Mouse (Mus musculus) thymus, postnatal 10 days (tissue): ENCODE data around the gene Adam22.
"Not testable (repeated sequence)": the region's sequence is repeated elsewhere in the genome, so short reads cannot be mapped to it uniquely, and the experiment has no call there.

Experiments used
- DNase-seq, 2 experiments: peaks; one replicate each; pipeline ENCODE4 v3.0.0; 2021; ENCODE audit warnings: low spot score in 2 of 2

The Adam22 gene

DNA sequence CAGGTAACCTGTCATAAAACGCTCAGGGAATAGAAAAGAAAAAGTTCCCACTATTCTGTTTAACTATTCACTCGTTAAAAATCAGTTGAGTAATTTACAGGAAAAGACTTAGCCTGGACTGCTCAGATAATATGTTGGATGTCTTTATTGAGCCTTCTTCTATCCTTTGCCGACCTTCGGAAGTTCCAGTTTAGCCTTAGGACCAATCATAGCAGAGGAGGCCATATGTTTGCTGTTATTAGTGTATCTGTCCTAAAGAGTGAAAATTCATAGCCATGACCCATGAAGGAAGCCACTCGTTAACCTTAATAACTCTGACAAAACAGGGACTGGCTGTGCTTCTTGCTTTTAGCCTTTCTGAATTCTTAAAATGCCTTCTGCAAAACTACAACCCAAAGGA lies 41.3 kb downstream of the Adam22 start:
- DNase-seq, result no peak

DNA sequence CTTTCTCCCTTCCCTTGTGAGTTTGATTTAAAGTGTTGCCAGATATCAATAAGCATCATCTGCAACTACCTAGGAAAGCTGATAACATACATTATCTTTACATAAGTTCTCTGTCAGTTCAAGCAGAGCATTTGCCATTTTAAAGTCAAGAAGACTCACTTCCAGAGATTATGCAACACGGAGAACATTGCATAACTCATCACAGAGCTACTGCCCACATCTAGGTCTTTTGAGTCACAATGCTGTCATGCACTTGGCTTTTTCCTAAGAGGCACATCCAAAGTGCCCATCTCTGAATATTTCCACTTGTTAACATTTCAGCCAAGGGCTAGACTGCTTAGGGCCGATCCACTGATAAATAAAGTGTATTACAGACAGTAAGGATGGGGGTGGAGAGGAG lies 55.6 kb downstream of the Adam22 start:
- DNase-seq, result no peak

- DNase-seq, result no peak
These were observed 57.1 kb downstream of the Adam22 start for GRCm38 (mm10) chr5:8310907-8311306.

- no peak for DNase-seq
These were observed 70.1 kb downstream of the Adam22 start for GRCm38 (mm10) chr5:8297719-8298419.

DNA sequence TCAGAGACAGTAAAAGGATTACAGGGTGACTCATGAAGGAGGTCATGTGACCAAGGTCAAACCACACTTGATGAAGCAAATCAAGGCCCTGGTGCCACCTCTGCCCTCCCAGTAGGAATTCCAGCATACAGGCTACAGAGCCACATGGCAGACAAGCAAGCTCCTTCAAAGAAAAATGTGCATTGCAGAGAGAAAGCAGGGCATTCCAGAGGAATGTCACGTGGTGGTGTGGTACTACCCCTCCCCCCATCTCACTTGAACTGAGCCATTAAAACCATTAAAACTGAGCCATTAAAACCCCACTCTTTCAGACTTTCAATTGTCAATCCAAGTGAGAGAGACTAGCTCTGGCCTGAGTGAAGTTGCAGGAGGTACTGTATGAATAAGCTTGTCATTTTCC lies 74.7 kb downstream of the Adam22 start:
- no peak for DNase-seq

DNA sequence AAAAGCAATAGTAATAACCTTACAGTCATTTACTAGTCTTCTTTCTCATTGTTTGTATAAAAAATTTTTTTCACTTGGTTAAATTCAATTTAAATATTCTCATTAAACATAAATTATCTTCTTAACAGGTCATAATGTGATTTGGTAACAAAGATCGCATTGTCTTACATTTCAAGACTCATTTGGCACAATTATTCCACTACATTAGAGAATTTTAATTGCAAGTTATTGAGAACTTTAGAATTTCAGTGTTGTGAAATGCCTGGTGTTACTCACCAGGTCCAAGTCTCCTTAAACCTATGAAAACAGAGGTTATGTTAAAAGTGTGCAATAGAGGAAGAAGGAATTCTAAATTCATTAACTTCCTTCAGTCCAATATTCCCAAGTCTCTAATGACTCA lies 76.5 kb downstream of the Adam22 start:
- no peak for DNase-seq

GRCm38 (mm10) chr5:8289678-8290614 lies 78.0 kb downstream of the Adam22 start:
- DNase-seq, result no peak

GRCm38 (mm10) chr5:8284123-8284522 lies 83.8 kb downstream of the Adam22 start:
- no peak for DNase-seq

DNA sequence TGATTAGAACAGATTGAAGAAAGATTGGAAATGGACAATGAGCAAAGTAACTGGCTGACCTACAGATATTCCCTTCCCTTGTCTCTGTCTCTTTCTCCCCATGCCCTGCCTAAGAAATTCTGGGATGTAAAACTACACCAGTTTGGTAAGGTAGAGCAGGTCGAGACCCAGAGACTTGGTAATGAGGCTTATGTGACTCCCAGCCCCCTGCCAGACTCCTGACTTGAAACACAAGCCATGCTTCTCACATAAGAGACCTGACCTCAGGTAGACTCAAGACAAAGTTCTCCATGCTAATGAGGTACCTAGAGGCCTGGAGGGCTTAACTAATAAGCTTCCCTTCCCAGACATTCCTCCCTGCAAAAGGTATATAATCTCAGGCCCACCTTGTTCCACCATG lies 91.8 kb downstream of the Adam22 start:
- no peak for DNase-seq

- DNase-seq, result no peak
These were observed 110.6 kb downstream of the Adam22 start for GRCm38 (mm10) chr5:8257366-8257765.

- no peak for DNase-seq
These were observed 111.5 kb downstream of the Adam22 start for GRCm38 (mm10) chr5:8256487-8256886.

DNA sequence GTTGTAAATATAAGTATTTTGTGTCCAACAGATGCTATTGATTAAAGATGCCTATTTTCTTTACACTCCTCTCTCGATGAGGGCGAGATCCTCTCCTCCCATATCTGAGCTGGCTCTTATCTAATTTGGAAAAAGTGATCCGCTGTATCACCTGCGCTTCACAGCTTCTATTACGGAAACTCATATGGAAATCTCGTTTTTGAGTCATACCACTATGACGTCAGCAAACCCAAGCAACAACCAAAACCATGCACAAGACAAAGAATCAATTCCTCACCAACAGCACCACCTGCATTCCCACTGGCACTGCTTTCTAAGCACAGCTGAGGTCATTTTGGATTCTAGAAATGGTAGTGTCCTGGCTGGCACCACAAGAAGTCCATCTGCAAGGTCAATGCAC lies 123.3 kb downstream of the Adam22 start:
- DNase-seq, result no peak

DNA sequence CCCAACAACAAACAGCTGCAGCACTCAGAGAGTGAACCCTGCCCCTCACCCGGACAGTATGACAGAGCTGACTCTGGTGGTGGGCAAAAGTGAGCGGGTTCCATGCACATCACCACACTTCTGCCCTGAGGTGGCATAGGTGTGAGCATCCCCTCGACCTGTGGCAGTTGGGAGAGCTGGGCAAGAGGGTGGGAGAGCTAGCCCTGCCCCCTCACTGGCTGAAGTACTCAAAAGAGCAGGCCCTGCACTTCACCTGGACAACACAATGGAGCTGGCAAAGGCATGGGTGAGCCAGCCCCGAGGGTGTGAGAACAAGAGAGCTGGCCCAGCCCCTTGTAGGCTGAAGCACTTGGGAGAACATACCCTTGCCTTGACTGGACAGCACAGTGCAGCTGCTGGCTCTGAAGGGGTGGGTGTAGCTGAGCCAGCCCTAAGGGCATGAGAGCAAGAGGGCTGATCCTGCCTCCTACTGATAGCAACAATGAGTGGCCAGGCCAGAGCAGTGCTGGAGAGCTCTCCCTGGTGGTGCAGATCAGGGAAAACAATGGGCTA lies 124.8 kb downstream of the Adam22 start:
- DNase-seq, result no peak

DNA sequence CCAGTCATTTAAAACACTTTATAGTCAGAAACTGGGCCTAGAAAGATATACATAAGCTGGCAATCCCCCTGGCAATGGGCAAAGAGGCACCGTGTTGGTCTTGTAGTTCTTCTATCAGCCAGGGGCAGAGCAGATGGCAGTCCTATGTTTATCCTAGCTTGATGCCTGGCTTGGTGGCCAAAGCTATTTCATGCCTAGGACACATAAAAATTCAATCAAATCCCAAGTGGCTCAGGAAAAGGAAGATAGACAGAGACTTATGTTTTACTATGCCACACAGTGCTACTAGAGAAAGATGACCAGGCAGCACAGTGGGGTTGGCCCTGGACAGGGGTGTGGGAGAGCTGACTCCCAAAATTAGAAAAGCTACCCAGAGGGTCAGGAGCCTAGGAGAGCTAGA lies 125.3 kb downstream of the Adam22 start:
- DNase-seq, result no peak

DNA sequence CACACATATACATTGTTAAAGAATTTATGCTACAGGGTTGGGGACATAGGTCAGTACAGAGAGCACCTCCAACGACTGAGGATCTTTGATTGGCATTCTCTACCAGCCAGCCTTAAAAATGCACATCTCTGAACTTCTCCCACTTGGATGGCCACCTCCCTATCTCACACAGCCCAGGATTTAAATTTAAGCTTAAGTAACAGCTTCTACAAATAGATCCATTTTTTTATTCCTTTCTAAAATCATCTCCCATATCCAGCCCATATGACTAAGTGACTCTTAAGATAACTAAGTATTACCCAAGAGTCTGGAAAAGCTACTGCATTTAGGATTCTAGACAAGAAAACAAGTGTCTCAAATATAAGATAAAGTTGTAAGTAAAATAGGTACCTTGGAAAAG lies 140.9 kb downstream of the Adam22 start:
- no peak for DNase-seq

GRCm38 (mm10) chr5:8224321-8224705 lies 143.6 kb downstream of the Adam22 start:
- no peak for DNase-seq

DNA sequence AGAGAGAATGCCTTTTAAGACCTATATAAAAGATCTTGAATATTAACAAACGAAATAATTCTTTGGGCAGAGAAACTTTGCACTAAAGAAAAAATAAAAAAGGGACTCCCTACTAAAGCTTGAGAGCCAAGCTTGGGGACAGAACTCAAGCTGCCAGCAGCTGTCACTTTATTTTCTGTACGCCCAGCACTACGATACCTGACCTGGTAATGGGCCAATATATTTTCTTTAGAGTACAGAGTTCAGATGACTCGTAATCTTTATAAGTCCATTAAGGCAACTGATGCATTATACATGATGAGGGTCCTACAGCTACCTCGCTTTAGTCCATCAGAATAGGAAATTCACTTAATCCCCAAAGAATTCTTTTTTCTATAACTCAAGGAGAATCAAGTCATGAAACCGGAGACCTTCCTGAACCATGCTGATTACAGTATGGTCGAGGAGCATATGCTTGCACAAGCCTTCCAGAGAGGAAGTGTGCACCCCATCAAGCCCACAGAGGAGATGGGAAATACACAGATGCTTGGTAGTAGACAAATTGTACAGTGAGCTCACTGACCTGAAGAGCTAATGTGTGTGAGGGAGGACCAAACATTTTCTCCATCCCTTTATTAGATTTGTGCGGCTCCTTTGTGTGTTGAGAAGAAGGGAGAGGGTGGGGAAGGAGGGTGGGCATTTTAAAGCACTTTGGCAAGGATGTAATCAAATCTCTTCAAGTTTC lies 144.2 kb downstream of the Adam22 start:
- no peak for DNase-seq

GRCm38 (mm10) chr5:8221630-8222029 lies 146.3 kb downstream of the Adam22 start:
- no peak for DNase-seq

GRCm38 (mm10) chr5:8215841-8216240 lies 152.1 kb downstream of the Adam22 start:
- no peak for DNase-seq

GRCm38 (mm10) chr5:8184992-8185391 lies 183.0 kb downstream of the Adam22 start:
- not testable (repeated sequence) for DNase-seq

- no peak for DNase-seq
These were observed 187.3 kb downstream of the Adam22 start for GRCm38 (mm10) chr5:8180646-8181045.

DNA sequence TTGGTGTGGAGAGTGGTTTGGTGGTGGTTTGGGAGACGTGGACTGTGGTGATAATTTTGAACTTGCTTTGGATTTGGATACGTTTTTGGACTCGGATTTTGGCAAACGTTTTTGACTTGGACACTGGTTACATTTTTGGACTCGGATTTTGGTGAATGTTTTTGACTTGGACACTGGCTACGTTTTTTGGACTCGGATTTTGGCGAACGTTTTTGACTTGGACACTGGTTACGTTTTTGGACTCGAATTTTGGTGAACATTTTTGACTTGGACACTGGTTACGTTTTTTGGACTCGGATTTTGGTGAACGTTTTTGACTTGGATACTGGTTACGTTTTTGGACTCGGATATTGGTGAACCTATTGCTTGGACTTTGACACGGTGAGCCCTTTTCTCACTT lies 189.8 kb downstream of the Adam22 start:
- DNase-seq, result no peak
